Comparison of ENCODE assay signal across 22 mouse cellular contexts in genomic region chr2:155536292-155536691, GRCm38 (mm10). TPM values are rescaled to one million over a fixed set of nuclear protein-coding genes. Genes with fewer than 3 reads are reported as not detected.
DNase-seq lines count a peak whose midpoint lies in the region; ATAC-seq and TF ChIP-seq lines count a peak whose summit lies in the region.
"Had no signal": no experiment of that assay in that cellular context is flagged by ENCODE, and none has a peak within 500 bp of the region (broad histone marks: within the 10 kb centered on the region; RNA-seq: fewer than 3 reads in every experiment).

No protein-coding gene starts in this region.

- no peak for TF ChIP-seq RAD21 in MEL (IDR thresholded peaks at IDR 0.05; ENCODE audit: low read depth, low read length)

- peaks cover 20% of the 10 kb centered on the region for H3K4me1 ChIP-seq in liver, embryonic 12.5 days
- H3K4me1 ChIP-seq in liver, embryonic 11.5 days (replicated peaks; ENCODE audit: control insufficient read depth, insufficient read depth, low read length), result no peaks in the 10 kb centered on the region
- H3K4me1 ChIP-seq in G1E (ENCODE audit: insufficient read depth, low read depth, low read length), result peaks cover 70% of the 10 kb centered on the region
- peaks cover 6 to 14% of the 10 kb centered on the region in 2 experiments for H3K4me1 ChIP-seq in MEL (ENCODE audit: control insufficient read depth in 1 of 2, insufficient read depth in 2 of 2, low read length in 2 of 2)
- no peaks in the 10 kb centered on the region for H3K4me1 ChIP-seq in midbrain, embryonic 15.5 days

- no peak for DNase-seq in liver, embryonic 11.5 days (ENCODE audit: low spot score)
- no peak for DNase-seq in G1E (ENCODE audit: low spot score)
- peak; percentile 26 for DNase-seq in MEL (ENCODE audit: low read depth, low spot score)
- DNase-seq in urinary bladder, postnatal 14 days (ENCODE audit: low spot score), result no peak
- DNase-seq: adrenal gland, adult 2 months; adrenal gland, adult 8-10 months; adrenal gland, postnatal 10 days; adrenal gland, postnatal 14 days; adrenal gland, postnatal 25 days; adrenal gland, postnatal 36 days; B cell, adult 2 months; cerebellum, adult 11 months; cerebellum, adult 11-12 months; cerebellum, adult 18-20 months; cerebellum, adult 2 months; cerebellum, adult 8-10 months had no signal

- H3K79me2 ChIP-seq in MEL (ENCODE audit: control insufficient read depth, insufficient read depth, low read length, poor library complexity), result no peaks in the 10 kb centered on the region

- no peak overlapping the region for H3K4me3 ChIP-seq in liver, embryonic 12.5 days
- no peak overlapping the region for H3K4me3 ChIP-seq in liver, embryonic 11.5 days (ENCODE audit: low read depth, low read length)
- H3K4me3 ChIP-seq in G1E (ENCODE audit: low read depth, low read length), result no peak overlapping the region; the same call in 1 of the 2 replicates
- no peak overlapping the region for H3K4me3 ChIP-seq in MEL (ENCODE audit: control insufficient read depth in 1 of 2, insufficient read depth in 1 of 2, low read depth in 2 of 2, low read length in 2 of 2)
- H3K4me3 ChIP-seq in midbrain, embryonic 15.5 days, result no peak overlapping the region

- no peak overlapping the region for H3K27ac ChIP-seq in liver, embryonic 12.5 days
- no peak overlapping the region for H3K27ac ChIP-seq in liver, embryonic 11.5 days (ENCODE audit: low read depth, low read length)
- H3K27ac ChIP-seq in MEL (ENCODE audit: control insufficient read depth, low read depth, low read length), result no peak overlapping the region
- no peak overlapping the region for H3K27ac ChIP-seq in midbrain, embryonic 15.5 days

- ATAC-seq in liver, embryonic 12.5 days, result peak; percentile 51; the same call in 1 of the 2 replicates
- no peak for ATAC-seq in liver, embryonic 11.5 days (replicated peaks; ENCODE audit: low FRiP score)
- ATAC-seq in G1E (ENCODE audit: extremely low read depth, insufficient number of reproducible peaks, low FRiP score, poor library complexity, severe bottlenecking), result peak; percentile 84
- ATAC-seq in midbrain, embryonic 15.5 days (replicated peaks), result no peak
- ATAC-seq: activated CD4-positive, CD25-positive, alpha-beta regulatory T cell, adult 4 months; CD4-positive, CD25-positive, alpha-beta regulatory T cell, adult 4 months; Patski had no signal

- H3K36me3 ChIP-seq in liver, embryonic 12.5 days, result no peaks in the 10 kb centered on the region
- no peaks in the 10 kb centered on the region for H3K36me3 ChIP-seq in liver, embryonic 11.5 days (ENCODE audit: control insufficient read depth, insufficient read depth, low read length)
- H3K36me3 ChIP-seq in G1E (replicated peaks) (peaks cover 9% of the 10 kb centered on the region), MEL (ENCODE audit: control insufficient read depth in 1 of 2, insufficient read depth in 2 of 2, low read length in 2 of 2) (peaks cover 0 to 22% of the 10 kb centered on the region in 2 experiments; a peak in 2 of 4 replicates)
- no peaks in the 10 kb centered on the region for H3K36me3 ChIP-seq in midbrain, embryonic 15.5 days (replicated peaks)

- TF ChIP-seq CTCF in G1E (IDR thresholded peaks at IDR 0.05; ENCODE audit: low read depth, low read length) (no peak), MEL (IDR thresholded peaks at IDR 0.05 in 2 of 3, conservative IDR thresholded peaks at IDR 0.05 in 1 of 3; ENCODE audit: control insufficient read depth in 1 of 3, insufficient read depth in 1 of 3, low read depth in 2 of 3, low read length in 3 of 3, poor library complexity in 1 of 3, severe bottlenecking in 1 of 3) (no peak)

- H3K9ac ChIP-seq in liver, embryonic 12.5 days, result no peak overlapping the region
- H3K9ac ChIP-seq in liver, embryonic 11.5 days (ENCODE audit: low read depth, low read length), result no peak overlapping the region
- H3K9ac ChIP-seq in MEL (ENCODE audit: control insufficient read depth, low read depth, low read length, poor library complexity, severe bottlenecking), result no peak overlapping the region
- H3K9ac ChIP-seq in midbrain, embryonic 15.5 days, result no peak overlapping the region

- H3K9me3 ChIP-seq in liver, embryonic 12.5 days (replicated peaks), result no peaks in the 10 kb centered on the region
- no peaks in the 10 kb centered on the region for H3K9me3 ChIP-seq in liver, embryonic 11.5 days (ENCODE audit: control insufficient read depth, low read length)
- H3K9me3 ChIP-seq in G1E (replicated peaks) (no peaks in the 10 kb centered on the region), MEL (replicated peaks; ENCODE audit: insufficient read depth, low read length) (no peaks in the 10 kb centered on the region)
- H3K9me3 ChIP-seq in midbrain, embryonic 15.5 days, result no peaks in the 10 kb centered on the region

- TF ChIP-seq EP300 in MEL (IDR thresholded peaks at IDR 0.05; ENCODE audit: low read depth in 1 of 2, low read length in 2 of 2), result peak in 1 of 2 experiments; percentile 66; a peak in 2 of 4 replicates

- no peaks in the 10 kb centered on the region for H3K27me3 ChIP-seq in liver, embryonic 12.5 days (replicated peaks)
- no peaks in the 10 kb centered on the region for H3K27me3 ChIP-seq in liver, embryonic 11.5 days (replicated peaks; ENCODE audit: control insufficient read depth, insufficient read depth, low read length)
- H3K27me3 ChIP-seq in G1E (ENCODE audit: insufficient read depth, low read length) (no peaks in the 10 kb centered on the region), MEL (ENCODE audit: control insufficient read depth in 1 of 2, insufficient read depth in 2 of 2, low read length in 2 of 2) (no peaks in the 10 kb centered on the region)
- H3K27me3 ChIP-seq in midbrain, embryonic 15.5 days (replicated peaks), result no peaks in the 10 kb centered on the region
- H3K27me3 ChIP-seq: CH12.LX, Patski had no signal

- no peak overlapping the region for H3K4me2 ChIP-seq in liver, embryonic 12.5 days
- no peak overlapping the region for H3K4me2 ChIP-seq in liver, embryonic 11.5 days
- H3K4me2 ChIP-seq in midbrain, embryonic 15.5 days, result no peak overlapping the region

- TF ChIP-seq POLR2A in MEL (IDR thresholded peaks at IDR 0.05; ENCODE audit: control insufficient read depth in 1 of 2, insufficient read depth in 1 of 2, low read depth in 1 of 2, low read length in 2 of 2, poor library complexity in 1 of 2), result no peak

TF ChIP-seq in MEL, 35 proteins besides CTCF, POLR2A, EP300 and RAD21:
- TF ChIP-seq TAL1 (IDR thresholded peaks at IDR 0.05; ENCODE audit: low read length), result peak; percentile 29; the same call in 1 of the 2 replicates
- peak; percentile 68 for TF ChIP-seq GATA1 (IDR thresholded peaks at IDR 0.05; ENCODE audit: low read depth, low read length)
- no peak for TF ChIP-seq MYC (IDR thresholded peaks at IDR 0.05; ENCODE audit: low read depth, low read length)
- TF ChIP-seq MYB (IDR thresholded peaks at IDR 0.05; ENCODE audit: low read depth, low read length), result no peak
- peak; percentile 97 for TF ChIP-seq ZNF384 (IDR thresholded peaks at IDR 0.05; ENCODE audit: low read depth, low read length)
- 0 out of 2 replicates have a peak, but pooled peaks have one; percentile 43 for TF ChIP-seq TCF12 (IDR thresholded peaks at IDR 0.05; ENCODE audit: low read depth, low read length)
- 0 out of 2 replicates have a peak, but pooled peaks have one; percentile 33 for TF ChIP-seq RCOR1 (IDR thresholded peaks at IDR 0.05; ENCODE audit: low read depth, low read length)
- TF ChIP-seq ETS1 (IDR thresholded peaks at IDR 0.05; ENCODE audit: low read depth, low read length), result 0 out of 2 replicates have a peak, but pooled peaks have one; percentile 1
- 0 out of 2 replicates have a peak, but pooled peaks have one; percentile 66 for TF ChIP-seq MAZ (IDR thresholded peaks at IDR 0.05; ENCODE audit: low read depth, low read length)
- no peak for TF ChIP-seq POLR2AphosphoS2 (IDR thresholded peaks at IDR 0.05; ENCODE audit: low read length)
- TF ChIP-seq SMC3 (IDR thresholded peaks at IDR 0.05; ENCODE audit: low read depth, low read length), result no peak

RNA-seq across cellular contexts. Expression of gene Ggt7, which starts 18.3 kb away (rescaled TPM):
- 0.54 and 0.86 TPM in 2 replicates for polyA plus RNA-seq in liver, embryonic 12.5 days (2016; fragmentation: Nextera tagmentation; extraction: Ambion mirVana)
- 1.0 and 1.3 TPM in 2 replicates for polyA plus RNA-seq in liver, embryonic 11.5 days (2014; fragmentation: Nextera tagmentation; extraction: Ambion mirVana)
- total RNA-seq in G1E (2014; fragmentation: Nextera tagmentation) (not detected in 2 replicates), G1E (2017) (not detected in 2 replicates), MEL (2012; rRNA removed) (1.3 and 1.8 TPM in 2 replicates)
- polyA plus RNA-seq in G1E (2012) (not detected in 2 replicates), MEL (2012; ENCODE audit: insufficient read depth in 1 of 2, insufficient read length in 2 of 2, low read depth in 1 of 2, low replicate concordance in 2 of 2, missing spikeins in 1 of 2) (1 to 10 TPM in 1 of 2 experiments, not detected in 1; 2.1 TPM)
- 79.4 and 81.0 TPM in 2 replicates for polyA plus RNA-seq in midbrain, embryonic 15.5 days (2015; fragmentation: Nextera tagmentation; extraction: Ambion mirVana)

RNA-seq across cellular contexts. Expression of gene Acss2, which starts 18.5 kb away (rescaled TPM):
- 25.1 and 27.1 TPM in 2 replicates for polyA plus RNA-seq in liver, embryonic 12.5 days (2016; fragmentation: Nextera tagmentation; extraction: Ambion mirVana)
- 27.7 and 28.5 TPM in 2 replicates for polyA plus RNA-seq in liver, embryonic 11.5 days (2014; fragmentation: Nextera tagmentation; extraction: Ambion mirVana)
- total RNA-seq in G1E (2014; fragmentation: Nextera tagmentation), result 56.9 and 66.9 TPM in 2 replicates
- total RNA-seq in G1E (2017), result 69.8 and 78.6 TPM in 2 replicates
- polyA plus RNA-seq in G1E (2012), result 32.9 and 42.0 TPM in 2 replicates
- total RNA-seq in MEL (2012; rRNA removed), result 2.9 and 5.4 TPM in 2 replicates
- polyA plus RNA-seq in MEL (2012; ENCODE audit: insufficient read depth in 1 of 2, insufficient read length in 2 of 2, low read depth in 1 of 2, low replicate concordance in 2 of 2, missing spikeins in 1 of 2), result 10 to 100 TPM in 1 of 2 experiments, not detected in 1; 11.0 TPM
- 28.0 and 28.9 TPM in 2 replicates for polyA plus RNA-seq in midbrain, embryonic 15.5 days (2015; fragmentation: Nextera tagmentation; extraction: Ambion mirVana)

RNA-seq across cellular contexts. Expression of gene Gss, which starts 56.3 kb away (rescaled TPM):
- 64.0 and 64.1 TPM in 2 replicates for polyA plus RNA-seq in liver, embryonic 12.5 days (2016; fragmentation: Nextera tagmentation; extraction: Ambion mirVana)
- 59.7 and 60.5 TPM in 2 replicates for polyA plus RNA-seq in liver, embryonic 11.5 days (2014; fragmentation: Nextera tagmentation; extraction: Ambion mirVana)
- total RNA-seq in G1E (2014; fragmentation: Nextera tagmentation) (7.3 and 10.6 TPM in 2 replicates), G1E (2017) (22.0 and 25.7 TPM in 2 replicates), MEL (2012; rRNA removed) (21.9 and 22.8 TPM in 2 replicates)
- polyA plus RNA-seq in G1E (2012) (14.6 and 16.5 TPM in 2 replicates), MEL (2012; ENCODE audit: insufficient read depth in 1 of 2, insufficient read length in 2 of 2, low read depth in 1 of 2, low replicate concordance in 2 of 2, missing spikeins in 1 of 2) (10 to 100 TPM in 1 of 2 experiments, not detected in 1; 24.0 TPM)
- polyA plus RNA-seq in midbrain, embryonic 15.5 days (2015; fragmentation: Nextera tagmentation; extraction: Ambion mirVana), result 15.3 and 16.3 TPM in 2 replicates

Comparison
In these comparisons a context has a peak if more than half of its experiments do, and no peak if none do; other contexts are left out.
1. ATAC-seq: peak in liver, embryonic 12.5 days (single experiment) and G1E (single experiment); none in liver, embryonic 11.5 days (single experiment) and midbrain, embryonic 15.5 days (single experiment).
2. RNA of gene Ggt7, which starts 18.3 kb away (polyA plus RNA-seq): 79.4 to 81.0 TPM in midbrain, embryonic 15.5 days; 2.1 TPM in MEL, 1.0 to 1.3 TPM in liver, embryonic 11.5 days, 0.54 to 0.86 TPM in liver, embryonic 12.5 days and not detected in G1E; every median in the first group is over 10 times any median in the second.